Mouse (Mus musculus) colon, adult 2 months (tissue): ENCODE data around the gene Elmsan1. TPM values are rescaled to one million over a fixed set of nuclear protein-coding genes. Genes with fewer than 3 reads are reported as not detected.

Experiments used
- polyA plus RNA-seq: library from polyadenylated mRNA; depleted of rRNA; stranded (reverse); fragments of >200 nt; gene quantifications from 2 replicates; pipeline ENCODE4 v1.2.3, GENCODE M21; 2012; rRNA removed

The Elmsan1 gene
- 16.2 and 18.4 TPM in 2 replicates for polyA plus RNA-seq

DNA sequence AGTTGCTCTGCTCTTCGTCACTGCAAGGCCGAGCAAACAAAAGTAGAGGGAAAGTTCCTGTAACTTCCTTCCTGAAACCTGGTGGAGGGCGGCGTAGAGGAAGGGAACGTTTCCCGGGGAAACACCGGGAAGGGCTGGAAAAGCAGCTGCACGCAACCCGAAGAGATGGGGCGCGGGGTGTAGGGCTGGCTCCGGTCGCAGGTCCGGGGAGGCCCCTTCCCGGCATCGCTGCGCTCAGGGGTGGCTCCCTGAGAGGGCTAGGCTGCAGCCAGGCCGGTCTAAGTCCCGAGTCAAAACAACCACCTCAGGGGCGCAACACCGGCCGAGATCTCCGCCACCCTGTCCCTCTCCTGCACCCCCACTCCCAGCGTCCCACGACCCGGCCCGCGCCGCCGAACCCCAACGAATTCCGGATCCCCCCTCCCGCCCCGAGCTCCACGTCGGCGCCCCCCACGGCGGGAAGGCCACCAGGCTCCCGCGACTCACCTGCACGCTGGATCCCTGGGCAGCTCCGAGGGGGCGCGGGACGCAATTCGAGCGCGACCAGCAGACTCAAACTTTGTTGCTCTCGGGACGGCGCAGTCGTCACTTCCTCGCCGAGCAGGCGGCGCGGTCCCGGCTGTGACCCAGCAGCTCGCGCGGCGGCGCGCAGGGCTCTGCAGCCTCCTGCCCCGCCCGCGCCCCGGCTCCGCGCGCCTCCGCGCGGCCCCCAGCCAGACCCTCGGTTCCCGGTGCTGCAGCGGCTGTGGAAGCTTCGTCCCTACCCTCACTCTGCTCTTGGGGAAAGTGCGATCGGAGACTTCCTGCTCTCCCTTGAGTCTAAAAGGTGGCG, at the start of gene Elmsan1:
TSS of gene Elmsan1 (minus strand) at position 593 of the 832 bp plus-strand sequence.

DNA sequence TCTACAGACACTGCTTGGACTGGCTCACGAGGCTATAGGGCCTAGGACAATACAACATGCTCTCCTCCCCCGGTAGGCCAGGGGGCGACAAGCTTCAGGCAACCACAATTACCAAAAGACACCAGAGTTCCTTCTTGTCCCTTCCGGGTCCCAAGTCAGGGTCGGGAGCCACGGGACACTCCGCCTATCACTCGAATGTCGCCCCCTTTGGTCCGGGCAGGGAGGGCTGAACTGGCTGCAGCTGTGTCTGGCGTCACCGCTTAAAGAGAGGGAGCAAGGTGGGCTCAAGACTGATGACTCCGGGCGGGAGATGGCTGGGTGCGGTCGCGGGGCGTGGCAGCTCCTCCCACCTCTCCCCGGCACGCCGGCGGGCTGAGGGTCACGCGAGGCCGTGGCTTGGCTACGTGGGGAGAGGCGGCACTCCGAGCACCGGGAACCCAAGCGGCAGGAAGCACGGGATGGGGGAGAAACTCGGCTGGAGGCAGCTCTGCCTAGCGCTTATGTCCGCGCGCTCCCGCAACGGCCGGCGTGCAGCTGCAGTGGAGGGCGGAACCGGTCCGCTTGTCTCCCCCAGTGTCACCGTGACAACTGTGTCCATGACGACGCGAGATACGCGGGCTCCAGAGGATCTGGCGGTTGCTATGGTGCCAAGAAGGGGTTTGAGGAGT, 70.6 kb downstream of the Elmsan1 start, which contains the start of gene Pnma1:
TSS of gene Pnma1 (minus strand) at position 536 of the 668 bp plus-strand sequence.

DNA sequence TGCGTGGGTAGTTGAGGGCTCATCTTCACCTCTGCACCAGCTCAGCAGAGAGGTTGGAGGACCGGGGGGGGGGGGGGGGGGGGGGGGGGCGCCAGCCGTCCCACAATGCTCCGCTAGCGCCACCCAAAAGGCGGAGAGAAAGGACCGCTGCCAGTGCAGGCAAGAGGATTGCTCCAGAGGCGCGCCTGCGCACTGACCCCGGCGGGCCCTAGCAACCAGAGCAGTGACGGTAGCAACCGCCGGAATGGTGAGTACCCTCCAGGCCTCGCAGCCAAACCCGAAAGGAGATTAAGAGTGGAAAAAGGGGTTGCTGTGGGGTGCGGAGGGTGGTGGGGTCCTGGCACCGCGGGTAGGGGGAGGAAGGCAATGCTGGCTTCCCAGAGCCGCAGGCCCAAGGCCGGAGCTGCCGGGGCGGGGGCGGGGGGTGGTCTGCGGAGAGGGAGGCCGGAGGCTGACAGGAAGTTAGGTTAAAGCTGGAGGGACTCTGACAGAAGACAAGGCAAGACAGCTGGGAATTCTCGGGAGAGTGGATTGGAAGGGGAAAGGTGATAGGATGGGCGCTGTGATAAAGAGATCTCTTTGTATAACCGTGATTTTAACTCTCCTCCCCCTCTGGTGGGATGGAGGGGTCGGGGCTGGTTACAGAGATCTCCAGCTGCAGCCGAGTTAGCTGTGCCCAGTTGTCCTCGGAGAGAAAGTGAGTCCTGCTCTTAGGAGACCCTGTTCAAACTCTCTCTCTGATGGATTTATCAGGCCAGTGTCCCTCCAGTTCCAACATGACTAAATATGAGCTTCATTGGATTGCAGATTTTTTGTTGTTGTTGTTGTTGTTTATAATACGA, 104.3 kb downstream of the Elmsan1 start, which contains the start of gene Dnal1:
TSS of gene Dnal1 (plus strand) at position 214 of the 842 bp plus-strand sequence.

DNA sequence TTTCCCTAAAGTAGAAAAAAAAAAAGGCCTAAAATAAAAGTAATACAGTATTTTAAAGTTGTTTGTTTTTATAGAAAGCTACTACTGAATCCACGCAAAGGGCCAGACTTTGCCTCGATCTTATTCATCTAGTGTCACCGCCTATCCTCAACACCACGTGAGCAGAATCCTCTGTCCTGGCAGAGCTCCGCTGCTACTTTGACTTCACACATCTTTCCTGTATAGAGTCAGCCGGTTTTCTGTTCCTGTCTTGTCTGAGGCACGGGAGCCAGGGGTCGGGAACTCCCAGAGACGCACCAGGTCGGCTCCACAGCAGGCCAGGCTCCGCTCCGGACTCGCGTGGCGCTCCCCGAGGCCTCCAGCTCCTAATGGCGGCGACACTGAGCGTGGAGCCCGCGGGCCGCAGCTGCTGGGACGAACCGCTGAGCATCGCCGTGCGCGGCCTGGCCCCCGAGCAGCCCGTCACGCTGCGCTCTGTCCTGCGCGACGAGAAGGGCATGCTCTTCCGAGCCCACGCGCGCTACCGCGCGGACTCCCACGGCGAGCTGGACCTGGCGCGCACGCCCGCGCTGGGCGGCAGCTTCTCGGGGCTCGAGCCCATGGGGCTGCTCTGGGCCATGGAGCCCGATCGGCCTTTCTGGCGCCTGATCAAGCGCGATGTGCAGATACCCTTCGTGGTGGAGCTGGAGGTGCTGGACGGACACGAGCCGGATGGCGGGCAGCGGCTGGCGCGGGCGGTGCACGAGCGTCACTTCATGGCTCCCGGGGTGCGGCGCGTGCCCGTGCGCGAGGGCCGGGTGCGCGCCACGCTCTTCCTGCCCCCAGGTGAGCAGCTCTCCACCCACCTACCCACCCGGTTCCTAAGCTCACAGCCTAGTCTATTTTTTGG, 117.8 kb downstream of the Elmsan1 start, which contains the start of gene Acot6:
TSS of gene Acot6 (plus strand) at position 51 of the 889 bp plus-strand sequence.

Other genes starting within 250 kb of the Elmsan1 start
- gene Heatr4, start 234.0 kb downstream of the Elmsan1 start, polyA plus RNA-seq = not detected in 2 replicates
- 10.8 and 10.9 TPM in 2 replicates for gene Acot2, start 231.0 kb downstream of the Elmsan1 start, polyA plus RNA-seq
- gene Acot1, start 209.4 kb downstream of the Elmsan1 start, polyA plus RNA-seq = 4.9 and 6.2 TPM in 2 replicates
- 6.1 and 10.8 TPM in 2 replicates for gene Acot4, start 180.5 kb downstream of the Elmsan1 start, polyA plus RNA-seq
- gene Gm49366, start 179.9 kb downstream of the Elmsan1 start, polyA plus RNA-seq = not detected in 2 replicates
- gene Acot3, start 166.7 kb downstream of the Elmsan1 start, polyA plus RNA-seq = not detected in 2 replicates
- 0.30 and 0.39 TPM in 2 replicates for gene Acot5, start 149.6 kb downstream of the Elmsan1 start, polyA plus RNA-seq
- 3.1 and 3.2 TPM in 2 replicates for gene Acot6, start 118.2 kb downstream of the Elmsan1 start, polyA plus RNA-seq
- gene Dnal1, start 104.5 kb downstream of the Elmsan1 start, polyA plus RNA-seq = 0.97 and 1.4 TPM in 2 replicates
- gene Pnma1, start 70.4 kb downstream of the Elmsan1 start, polyA plus RNA-seq = 0.17 and 0.23 TPM in 2 replicates
- gene Ptgr2, start 66.4 kb upstream of the Elmsan1 start, polyA plus RNA-seq = 6.3 and 7.1 TPM in 2 replicates
- gene Zfp410, start 98.0 kb upstream of the Elmsan1 start, polyA plus RNA-seq = 12.9 and 14.4 TPM in 2 replicates
- 36.0 and 42.9 TPM in 2 replicates for gene Coq6, start 142.8 kb upstream of the Elmsan1 start, polyA plus RNA-seq
- gene Fam161b, start 143.0 kb upstream of the Elmsan1 start, polyA plus RNA-seq = 0.92 and 1.4 TPM in 2 replicates
- gene Entpd5, start 190.1 kb upstream of the Elmsan1 start, polyA plus RNA-seq = 26.7 and 27.6 TPM in 2 replicates
- gene Bbof1, start 190.2 kb upstream of the Elmsan1 start, polyA plus RNA-seq = 0.08 TPM in 1 of 2 replicates, not detected in the other
- gene Rnf113a2, start 198.3 kb upstream of the Elmsan1 start, polyA plus RNA-seq = 3.1 and 3.3 TPM in 2 replicates
- 5.4 and 5.7 TPM in 2 replicates for gene Aldh6a1, start 232.1 kb upstream of the Elmsan1 start, polyA plus RNA-seq
- gene Lin52, start 232.5 kb upstream of the Elmsan1 start, polyA plus RNA-seq = 4.9 TPM in 2 replicates